Mouse (Mus musculus) testis, adult 2 months (tissue): Measurements from ENCODE around the gene Acot7. TPM values are rescaled to one million over a fixed set of nuclear protein-coding genes. Genes with fewer than 3 reads are reported as not detected.

ENCODE experiments used
- H3K27ac ChIP-seq: fragments of 200-500 bp; 2 replicates; pipeline ENCODE4 v1.5.1; 2012; ENCODE audit warnings: low read depth, low read length; ENCODE audit not compliant: control insufficient read depth, insufficient read depth
- H3K27me3 ChIP-seq: fragments of 200-500 bp; 2 replicates; pipeline ENCODE4 v1.6.1; 2012; ENCODE audit warnings: mild to moderate bottlenecking, low read length, moderate library complexity; ENCODE audit not compliant: control insufficient read depth, insufficient read depth
- H3K36me3 ChIP-seq: fragments of 200-500 bp; 2 replicates; pipeline ENCODE4 v1.6.1; 2012; ENCODE audit warnings: mild to moderate bottlenecking, low read length; ENCODE audit not compliant: control insufficient read depth, insufficient read depth
- H3K4me1 ChIP-seq: fragments of 200-500 bp; 2 replicates; pipeline ENCODE4 v1.6.1; 2012; ENCODE audit warnings: low read length; ENCODE audit not compliant: control insufficient read depth, insufficient read depth
- H3K4me3 ChIP-seq: fragments of 200-500 bp; 2 replicates; pipeline ENCODE4 v1.5.1; 2012; ENCODE audit warnings: low read depth, mild to moderate bottlenecking, low read length, moderate library complexity, mixed read lengths; ENCODE audit not compliant: control insufficient read depth
- CTCF ChIP-seq: fragments of 200-500 bp; IDR thresholded peaks from 2 replicates; pipeline ENCODE4 v1.5.1; 2012; ENCODE audit warnings: low read depth, mild to moderate bottlenecking, inconsistent platforms, low read length, moderate library complexity; ENCODE audit not compliant: control insufficient read depth, insufficient read depth, insufficient replicate concordance
- POLR2A ChIP-seq: fragments of 200-500 bp; IDR thresholded peaks from 2 replicates; pipeline ENCODE4 v1.6.1; 2012; ENCODE audit warnings: low read depth, mild to moderate bottlenecking, inconsistent platforms, low read length, moderate library complexity; ENCODE audit not compliant: control insufficient read depth
- polyA plus RNA-seq: library from polyadenylated mRNA; depleted of rRNA; stranded (reverse); fragments of >200 nt; gene quantifications from 2 replicates; pipeline ENCODE4 v1.2.3, GENCODE M21; 2012

Gene Acot7
- polyA plus RNA-seq, 1 experiment: 685 TPM

DNA sequence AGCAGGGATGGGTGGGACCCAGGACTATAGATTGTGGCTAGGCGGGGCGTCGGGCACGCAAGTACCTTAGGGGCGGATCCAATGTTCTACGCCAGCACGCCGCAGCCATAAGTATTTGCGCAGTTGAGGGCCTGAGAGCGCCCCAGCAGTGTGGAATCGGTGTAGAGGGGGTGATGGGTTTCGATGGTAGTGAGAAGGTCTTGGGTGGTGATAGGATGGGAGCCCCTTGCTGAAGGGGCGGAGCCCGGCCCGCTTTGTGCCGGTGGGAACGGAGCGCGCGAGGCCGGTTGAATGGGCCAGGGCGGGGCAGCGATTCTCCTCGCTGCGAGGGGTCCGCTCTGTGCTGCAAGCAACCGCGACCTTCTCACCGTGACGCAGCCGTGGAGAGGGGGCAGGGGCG is 108.2 kb downstream of the Acot7 start:
- Histone ChIP-seq H3K36me3 (no peaks in the 10 kb centered on the region), H3K4me3 (peak overlapping the region; percentile 27; the same call in 1 of the 2 replicates), H3K27ac (no peak overlapping the region), H3K27me3 (no peaks in the 10 kb centered on the region), H3K4me1 (peaks cover 38% of the 10 kb centered on the region)
- TF ChIP-seq CTCF (no peak), POLR2A (no peak)

DNA sequence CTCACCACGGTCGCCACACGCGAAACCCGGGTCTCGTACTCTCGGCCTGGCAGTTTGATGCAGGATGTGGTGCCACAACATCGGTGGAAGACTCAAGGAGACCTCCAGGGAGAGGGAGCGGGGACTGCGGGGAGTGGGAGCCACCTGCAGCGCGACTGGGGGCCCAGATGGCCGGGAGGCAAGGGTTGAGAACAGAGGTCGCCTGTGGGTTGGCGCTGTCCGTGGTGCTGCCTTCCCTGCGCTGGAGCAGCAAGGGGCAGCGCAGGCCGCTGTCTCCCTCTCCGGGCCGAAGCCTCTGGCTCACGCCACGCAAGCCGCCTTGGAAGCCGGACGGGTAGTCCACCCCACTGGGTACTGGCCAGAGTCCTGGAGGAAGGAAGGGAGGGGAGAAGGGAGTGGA is 109.0 kb downstream of the Acot7 start:
- no peak overlapping the region for H3K4me3 ChIP-seq
- peaks cover 38% of the 10 kb centered on the region for H3K4me1 ChIP-seq
- H3K27me3 ChIP-seq: no peaks in the 10 kb centered on the region
- TF ChIP-seq CTCF: no peak
- TF ChIP-seq POLR2A: no peak
- no peaks in the 10 kb centered on the region for H3K36me3 ChIP-seq
- no peak overlapping the region for H3K27ac ChIP-seq

DNA sequence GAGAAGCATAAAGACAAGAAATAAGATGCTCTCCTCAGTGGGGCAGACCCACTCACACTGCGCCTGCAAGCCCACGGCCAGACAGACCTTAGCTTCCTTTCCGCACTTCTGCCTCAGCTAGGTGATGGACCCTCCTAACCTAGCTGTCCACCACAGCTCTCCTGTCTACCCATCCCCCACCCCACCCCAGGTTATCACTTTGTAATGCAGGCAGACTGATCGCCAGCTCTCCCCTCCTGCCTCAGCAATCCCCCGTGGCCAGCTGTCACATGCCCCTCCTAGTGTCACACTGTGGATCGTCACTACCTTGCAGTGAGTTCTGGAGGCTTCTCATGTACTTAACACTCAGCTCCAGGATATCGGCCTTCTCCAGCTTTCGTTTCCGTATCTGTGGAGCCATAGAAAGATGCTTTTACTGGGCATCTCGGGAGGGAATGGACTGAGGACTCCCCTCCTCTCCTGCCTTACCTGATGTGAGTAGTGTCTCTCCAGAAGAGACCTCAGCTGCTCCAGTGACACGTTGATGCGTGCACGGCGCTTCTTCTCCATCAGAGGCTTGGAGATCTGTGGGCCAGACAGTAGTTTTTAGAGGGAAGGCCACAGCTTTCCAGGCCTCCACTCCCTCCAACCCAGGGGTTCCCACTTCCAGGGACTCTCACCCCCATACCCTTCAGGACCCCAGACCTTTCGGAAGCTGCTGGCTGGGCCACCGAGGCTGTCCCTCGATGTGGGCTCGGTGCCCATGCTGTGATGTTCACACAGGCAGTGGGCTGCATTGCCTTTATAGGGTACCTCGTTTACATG is 109.6 kb downstream of the Acot7 start:
- no peak overlapping the region for H3K27ac ChIP-seq
- H3K4me1 ChIP-seq: peaks cover 35% of the 10 kb centered on the region
- TF ChIP-seq POLR2A: no peak
- TF ChIP-seq CTCF: no peak
- H3K27me3 ChIP-seq: no peaks in the 10 kb centered on the region
- H3K4me3 ChIP-seq: no peak overlapping the region
- no peaks in the 10 kb centered on the region for H3K36me3 ChIP-seq

DNA sequence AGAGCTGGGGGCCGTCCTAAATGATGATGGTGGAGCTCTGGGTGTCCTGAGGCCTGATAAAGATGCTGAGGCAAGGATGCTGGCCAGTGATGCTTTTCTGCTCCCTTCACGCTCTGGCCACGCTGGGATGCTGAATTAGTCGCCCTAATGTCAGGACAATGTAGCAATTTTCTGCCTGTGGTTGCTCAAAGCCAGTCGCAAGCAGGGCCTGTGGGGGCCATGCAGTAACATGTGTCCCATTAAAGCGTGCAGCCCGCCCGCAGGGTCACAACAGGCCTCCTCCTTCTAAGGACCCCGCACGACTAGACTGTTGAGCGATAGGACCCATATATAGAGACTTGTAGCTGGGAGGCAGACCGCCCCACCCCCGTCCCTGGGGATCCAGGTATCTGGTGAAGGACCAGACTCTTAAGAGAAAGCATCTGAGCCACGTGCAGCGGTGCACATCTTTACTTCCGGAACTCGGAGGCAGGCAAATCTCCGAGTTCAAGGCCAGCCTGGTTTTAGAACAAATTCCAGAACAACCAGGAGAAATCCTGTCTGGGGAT is 110.5 kb downstream of the Acot7 start:
- Histone ChIP-seq H3K4me3 (no peak overlapping the region), H3K27me3 (no peaks in the 10 kb centered on the region), H3K27ac (no peak overlapping the region), H3K36me3 (no peaks in the 10 kb centered on the region), H3K4me1 (peaks cover 27% of the 10 kb centered on the region)
- TF ChIP-seq CTCF: no peak
- no peak for TF ChIP-seq POLR2A

DNA sequence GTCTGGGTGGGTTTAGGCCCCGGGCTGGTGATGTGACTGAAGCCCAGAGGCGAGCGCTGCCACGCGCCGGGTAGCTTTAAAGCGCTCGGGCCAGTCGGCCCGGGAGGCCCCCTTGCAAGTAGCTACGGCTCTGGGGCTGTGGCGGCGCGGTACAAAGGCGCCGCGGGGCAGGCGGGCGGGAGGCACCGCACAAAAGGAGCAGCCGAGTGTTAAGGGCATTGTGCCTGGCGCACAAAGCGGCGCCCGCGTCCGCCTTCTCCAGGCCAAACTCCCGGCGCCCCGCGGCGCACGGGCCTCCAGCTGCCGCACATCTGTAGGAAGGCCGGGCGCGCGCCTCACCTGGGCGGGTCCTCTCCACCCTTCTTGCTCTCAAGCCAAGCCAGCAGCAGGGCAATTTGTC is 112.5 kb downstream of the Acot7 start:
- Histone ChIP-seq H3K27ac (no peak overlapping the region), H3K27me3 (no peaks in the 10 kb centered on the region), H3K4me1 (peaks cover 22% of the 10 kb centered on the region), H3K4me3 (no peak overlapping the region), H3K36me3 (no peaks in the 10 kb centered on the region)
- no peak for TF ChIP-seq POLR2A
- TF ChIP-seq CTCF: no peak

DNA sequence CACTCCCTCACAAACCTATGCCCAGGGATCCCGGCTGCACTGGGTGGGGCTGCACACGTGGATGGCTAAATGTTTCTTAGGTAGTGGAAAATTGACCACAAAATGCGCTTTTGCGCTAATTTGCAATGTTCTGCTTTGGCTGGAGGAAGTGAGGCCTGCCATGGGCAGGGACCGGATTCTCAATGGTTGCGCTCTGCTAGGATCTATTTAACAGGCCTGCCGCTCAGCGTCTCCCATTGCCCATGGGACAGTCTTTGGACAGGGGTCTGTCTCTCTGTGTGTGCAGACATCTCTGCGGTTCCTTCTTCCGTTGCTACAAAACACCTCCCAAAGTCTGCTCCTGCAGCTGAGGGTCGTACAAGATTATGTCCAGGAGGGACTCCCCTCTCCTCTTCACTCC is 113.1 kb downstream of the Acot7 start:
- H3K36me3 ChIP-seq: no peaks in the 10 kb centered on the region
- no peak overlapping the region for H3K27ac ChIP-seq
- peaks cover 27% of the 10 kb centered on the region for H3K4me1 ChIP-seq
- no peak for TF ChIP-seq CTCF
- TF ChIP-seq POLR2A: no peak
- H3K4me3 ChIP-seq: no peak overlapping the region
- H3K27me3 ChIP-seq: no peaks in the 10 kb centered on the region

DNA sequence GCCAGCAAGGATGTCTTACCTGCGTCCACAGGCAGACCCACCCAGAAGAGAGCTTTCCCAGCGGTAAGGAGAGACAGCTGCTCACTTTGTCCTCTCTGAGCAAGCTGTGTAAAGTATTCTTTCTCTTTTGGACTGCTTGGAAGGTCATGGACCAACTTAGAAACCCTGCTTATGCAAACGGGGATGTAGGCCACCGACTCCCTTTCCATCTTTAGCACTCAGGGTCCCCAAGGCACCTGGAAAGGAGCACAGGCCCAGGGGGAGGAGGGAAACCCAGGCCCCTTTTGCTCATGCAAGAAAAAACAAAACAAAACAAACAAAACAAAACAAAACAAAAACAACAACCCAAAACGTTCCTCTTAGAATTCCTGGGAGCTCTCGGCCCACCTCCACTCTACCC is 113.6 kb downstream of the Acot7 start, which contains the start of gene Hes3:
TSS of gene Hes3 (minus strand) at position 101 of the 400 bp plus-strand sequence.
- H3K4me3 ChIP-seq: no peak within 1 kb of the TSS
- H3K27me3 ChIP-seq: no peaks in the 10 kb centered on the region
- peaks cover 21% of the 10 kb centered on the region for H3K4me1 ChIP-seq
- no peaks in the 10 kb centered on the region for H3K36me3 ChIP-seq
- H3K27ac ChIP-seq: no peak within 1 kb of the TSS
- no peak for TF ChIP-seq POLR2A
- no peak for TF ChIP-seq CTCF
